Mouse (Mus musculus) stomach, embryonic 16.5 days (tissue): ENCODE measurements around the gene Xxylt1. TPM values are rescaled to one million over a fixed set of nuclear protein-coding genes. Genes with fewer than 3 reads are reported as not detected.

Experiments
- ATAC-seq: fragments of 200-750 bp; cut with Nextera tagmentation; 2 replicates; pipeline ENCODE4 v1.8.0; 2017; ENCODE audit warnings: moderate number of reproducible peaks, moderate TSS enrichment; ENCODE audit not compliant: insufficient read depth, low FRiP score
- H3K27ac ChIP-seq: fragments of 300-500 bp; sonication (generic); 2 replicates; pipeline ENCODE4 v1.5.1; 2014; ENCODE audit warnings: low read length
- H3K27me3 ChIP-seq: fragments of 300-500 bp; sonication (generic); 2 replicates; pipeline ENCODE4 v1.6.1; 2014; ENCODE audit warnings: low read length, control low read depth, mixed read lengths; ENCODE audit not compliant: control insufficient read depth, insufficient read depth
- H3K36me3 ChIP-seq: fragments of 300-500 bp; sonication (generic); 2 replicates; pipeline ENCODE4 v1.6.1; 2014; ENCODE audit warnings: low read length; ENCODE audit not compliant: control insufficient read depth, insufficient read depth
- H3K4me1 ChIP-seq: fragments of 300-500 bp; sonication (generic); 2 replicates; pipeline ENCODE4 v1.6.1; 2014; ENCODE audit warnings: low read length, control low read depth, mixed read lengths; ENCODE audit not compliant: control insufficient read depth, insufficient read depth
- H3K4me2 ChIP-seq: fragments of 300-500 bp; sonication (generic); 2 replicates; pipeline ENCODE4 v1.6.1; 2014; ENCODE audit warnings: low read depth, low read length, mixed read lengths
- H3K4me3 ChIP-seq: fragments of 300-500 bp; sonication (generic); replicated peaks from 2 replicates; pipeline ENCODE4 v1.5.1; 2014; ENCODE audit warnings: mild to moderate bottlenecking, low read length
- H3K9ac ChIP-seq: fragments of 300-500 bp; sonication (generic); 2 replicates; pipeline ENCODE4 v1.6.1; 2014; ENCODE audit warnings: low read length
- H3K9me3 ChIP-seq: fragments of 300-500 bp; sonication (generic); replicated peaks from 2 replicates; pipeline ENCODE4 v1.6.1; 2016; ENCODE audit warnings: low read length, control low read depth; ENCODE audit not compliant: control insufficient read depth
- WGBS: fragments of 180-500 bp; shearing (Covaris S2); extraction: QIAGEN DNeasy Blood & Tissue Kit; methylation state at CpG from one replicate; pipeline ENCODE4 v1.1.7; 2014; 5-methylcytosine and 5-hydroxymethylcytosine counted together
- polyA plus RNA-seq: library from polyadenylated mRNA; unstranded; fragments of >200 nt; fragmentation: Nextera tagmentation; extraction: Ambion mirVana; gene quantifications from 2 replicates; pipeline ENCODE4 v1.2.1, GENCODE M21; 2015

Gene Xxylt1
- polyA plus RNA-seq, 1 experiment from 2014 or later, result 5.5 TPM

GRCm38 (mm10) chr16:30956141-30956540, 125.1 kb downstream of the Xxylt1 start:
- no peak for ATAC-seq
- H3K27ac ChIP-seq, result no peak overlapping the region
- H3K36me3 ChIP-seq, result no peaks in the 10 kb centered on the region
- H3K4me2 ChIP-seq, result no peak overlapping the region
- H3K27me3 ChIP-seq, result no peaks in the 10 kb centered on the region
- 82% methylated on average over 8 of the region's 8 CpGs for WGBS
- H3K4me1 ChIP-seq, result peaks cover 22% of the 10 kb centered on the region
- H3K4me3 ChIP-seq, result no peak overlapping the region
- no peaks in the 10 kb centered on the region for H3K9me3 ChIP-seq
- no peak overlapping the region for H3K9ac ChIP-seq

DNA sequence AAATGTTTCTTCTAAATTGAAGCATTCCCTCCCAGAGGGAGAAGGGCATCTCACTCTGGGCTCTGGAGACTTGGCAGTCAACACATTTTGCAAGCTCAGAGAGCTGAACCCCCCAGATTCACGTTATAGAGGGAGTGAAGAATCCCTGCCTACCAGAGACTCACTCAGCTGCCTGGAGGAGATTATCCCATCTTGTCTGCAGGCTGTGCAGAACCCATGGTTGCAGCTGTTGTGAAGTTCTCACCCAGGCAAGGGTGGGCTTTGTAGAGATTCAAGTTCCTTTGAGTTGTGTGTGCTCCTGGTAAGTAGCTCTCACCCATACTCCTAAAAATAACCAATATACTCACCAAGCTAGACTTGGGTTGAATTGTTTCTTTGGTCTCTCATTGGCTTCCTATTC, 132.6 kb downstream of the Xxylt1 start:
- no peak for ATAC-seq
- H3K4me2 ChIP-seq, result no peak overlapping the region
- 63% methylated on average over 1 of the region's 1 CpGs for WGBS

GRCm38 (mm10) chr16:30948216-30948615, 133.0 kb downstream of the Xxylt1 start:
- Histone ChIP-seq H3K27me3 (no peaks in the 10 kb centered on the region), H3K9me3 (no peaks in the 10 kb centered on the region), H3K9ac (no peak overlapping the region), H3K36me3 (no peaks in the 10 kb centered on the region), H3K27ac (no peak overlapping the region), H3K4me3 (no peak overlapping the region), H3K4me1 (0 out of 2 replicates have a peak, but pooled peaks cover 4% of the 10 kb centered on the region), H3K4me2 (no peak overlapping the region)
- ATAC-seq, result no peak
- 86% methylated on average over 4 of the region's 4 CpGs for WGBS

More for the DNA sequence above, 132.6 kb downstream of the Xxylt1 start:
- Histone ChIP-seq H3K27ac (no peak overlapping the region), H3K4me1 (0 out of 2 replicates have a peak, but pooled peaks cover 4% of the 10 kb centered on the region), H3K27me3 (no peaks in the 10 kb centered on the region), H3K9me3 (no peaks in the 10 kb centered on the region), H3K4me3 (no peak overlapping the region), H3K36me3 (no peaks in the 10 kb centered on the region), H3K9ac (no peak overlapping the region)

DNA sequence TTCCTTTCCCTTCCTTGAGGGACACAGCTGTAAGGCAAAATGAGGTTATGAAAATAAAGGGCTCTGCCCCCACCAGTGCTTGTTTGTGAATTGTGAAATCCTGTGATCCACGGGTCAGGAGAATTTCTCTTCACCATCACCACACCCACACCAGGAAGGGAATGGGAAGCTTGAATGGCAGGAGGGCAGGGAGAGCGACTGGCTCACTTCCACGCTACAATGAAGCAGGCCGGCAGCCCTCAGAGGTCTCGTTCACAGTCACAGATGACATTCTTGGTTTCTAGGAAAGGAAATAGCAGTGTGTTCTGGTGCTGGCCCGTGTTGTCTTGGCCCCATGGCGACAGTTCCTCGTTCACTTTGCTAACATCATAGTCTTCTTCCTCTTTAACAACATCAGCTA, 136.3 kb downstream of the Xxylt1 start:
- H3K4me3 ChIP-seq, result no peak overlapping the region
- 51% methylated on average over 8 of the region's 8 CpGs for WGBS
- no peak overlapping the region for H3K27ac ChIP-seq

GRCm38 (mm10) chr16:30943919-30944318, 137.3 kb downstream of the Xxylt1 start:
- WGBS, result 74% methylated on average over 4 of the region's 4 CpGs
- H3K9me3 ChIP-seq, result no peaks in the 10 kb centered on the region
- ATAC-seq, result no peak
- no peak overlapping the region for H3K9ac ChIP-seq
- H3K27ac ChIP-seq, result no peak overlapping the region
- no peaks in the 10 kb centered on the region for H3K36me3 ChIP-seq
- H3K27me3 ChIP-seq, result no peaks in the 10 kb centered on the region
- 0 out of 2 replicates have a peak, but pooled peaks cover 4% of the 10 kb centered on the region for H3K4me1 ChIP-seq
- no peak overlapping the region for H3K4me2 ChIP-seq
- no peak overlapping the region for H3K4me3 ChIP-seq

More for the DNA sequence above, 136.3 kb downstream of the Xxylt1 start:
- no peaks in the 10 kb centered on the region for H3K27me3 ChIP-seq
- no peaks in the 10 kb centered on the region for H3K36me3 ChIP-seq
- no peak overlapping the region for H3K4me2 ChIP-seq
- no peak overlapping the region for H3K9ac ChIP-seq
- ATAC-seq, result no peak
- H3K4me1 ChIP-seq, result 0 out of 2 replicates have a peak, but pooled peaks cover 4% of the 10 kb centered on the region
- no peaks in the 10 kb centered on the region for H3K9me3 ChIP-seq

DNA sequence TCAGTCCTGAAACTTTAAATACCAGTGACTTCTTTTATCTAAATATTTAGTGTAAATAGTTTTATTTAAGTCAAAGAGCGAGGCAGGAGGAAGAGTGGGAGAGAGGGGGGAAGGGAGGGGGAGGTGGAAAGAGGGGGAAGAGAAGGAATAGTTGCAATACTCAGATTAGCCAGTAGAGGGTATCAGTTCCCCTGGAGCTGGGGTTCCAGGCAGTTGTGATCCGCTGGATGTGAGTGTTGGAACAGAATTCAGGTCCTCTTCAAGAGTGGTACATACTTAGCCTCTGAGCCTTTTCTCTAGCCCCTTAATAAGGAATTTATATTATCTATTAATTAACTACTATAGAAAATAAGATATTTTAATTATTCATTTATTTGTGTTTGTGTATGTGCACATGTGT, 140.5 kb downstream of the Xxylt1 start:
- Histone ChIP-seq H3K9ac (no peak overlapping the region), H3K36me3 (no peaks in the 10 kb centered on the region), H3K4me1 (0 out of 2 replicates have a peak, but pooled peaks cover 4% of the 10 kb centered on the region), H3K27me3 (no peaks in the 10 kb centered on the region), H3K27ac (no peak overlapping the region), H3K4me2 (no peak overlapping the region), H3K9me3 (no peaks in the 10 kb centered on the region), H3K4me3 (no peak overlapping the region)
- 78% methylated on average over 2 of the region's 2 CpGs for WGBS
- ATAC-seq, result no peak

GRCm38 (mm10) chr16:30939903-30940302, 141.3 kb downstream of the Xxylt1 start:
- Histone ChIP-seq H3K4me2 (no peak overlapping the region), H3K36me3 (no peaks in the 10 kb centered on the region), H3K9ac (no peak overlapping the region), H3K4me3 (no peak overlapping the region), H3K27ac (peak overlapping the region; percentile 14; the same call in 1 of the 2 replicates), H3K27me3 (no peaks in the 10 kb centered on the region), H3K4me1 (0 out of 2 replicates have a peak, but pooled peaks cover 5% of the 10 kb centered on the region), H3K9me3 (no peaks in the 10 kb centered on the region)
- ATAC-seq, result peak; percentile 38; the same call in 1 of the 2 replicates
- 23% methylated on average over 3 of the region's 3 CpGs for WGBS

DNA sequence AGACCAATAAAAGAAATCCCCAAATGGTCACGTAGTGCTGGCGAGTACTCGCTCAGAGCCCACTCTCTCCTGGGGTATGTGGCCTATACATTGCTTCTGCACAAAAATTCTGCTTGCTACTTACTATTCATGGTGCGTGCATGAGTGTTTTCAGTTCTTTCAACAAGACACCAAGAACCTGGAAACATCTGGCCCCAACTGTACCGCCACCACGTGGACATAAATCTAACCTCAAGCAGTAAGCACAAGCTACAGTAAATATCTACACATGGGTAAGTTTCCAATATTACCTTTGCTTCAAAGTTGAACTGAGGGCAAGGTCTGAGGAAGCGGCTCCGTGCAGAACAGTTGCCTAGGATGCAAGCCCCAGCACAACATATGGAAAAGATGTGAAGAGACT, 142.0 kb downstream of the Xxylt1 start:
- Histone ChIP-seq H3K9ac (no peak overlapping the region), H3K4me2 (no peak overlapping the region), H3K27ac (peak overlapping the region; percentile 14; the same call in 1 of the 2 replicates), H3K4me3 (no peak overlapping the region), H3K27me3 (no peaks in the 10 kb centered on the region), H3K4me1 (peaks cover 6% of the 10 kb centered on the region; the same call in 1 of the 2 replicates), H3K36me3 (no peaks in the 10 kb centered on the region), H3K9me3 (no peaks in the 10 kb centered on the region)
- no peak for ATAC-seq
- 77% methylated on average over 8 of the region's 8 CpGs for WGBS

DNA sequence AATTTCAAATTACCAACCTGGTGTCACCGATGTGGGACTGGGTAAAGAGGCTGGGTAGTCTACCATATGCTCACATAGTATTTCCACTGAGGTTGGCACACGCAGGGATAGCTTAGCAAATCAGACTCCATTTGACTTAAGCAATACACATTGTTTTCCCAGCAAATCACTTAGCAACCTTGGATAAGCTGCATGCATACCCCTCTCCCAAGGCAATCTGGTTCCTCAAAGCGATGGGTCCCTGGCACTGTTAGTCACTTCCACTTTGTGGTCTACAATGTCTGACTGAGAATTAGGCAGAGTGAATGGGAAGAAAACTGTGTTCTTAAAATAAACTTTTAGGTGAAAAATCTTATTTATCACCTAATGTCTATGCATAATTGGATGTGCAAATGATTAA, 142.6 kb downstream of the Xxylt1 start:
- no peak overlapping the region for H3K9ac ChIP-seq
- peaks cover 6% of the 10 kb centered on the region; the same call in 1 of the 2 replicates for H3K4me1 ChIP-seq
- H3K27ac ChIP-seq, result no peak overlapping the region
- no peak overlapping the region for H3K4me3 ChIP-seq
- ATAC-seq, result no peak
- H3K36me3 ChIP-seq, result no peaks in the 10 kb centered on the region
- H3K27me3 ChIP-seq, result no peaks in the 10 kb centered on the region
- H3K4me2 ChIP-seq, result no peak overlapping the region
- WGBS, result 90% methylated on average over 3 of the region's 3 CpGs
- no peaks in the 10 kb centered on the region for H3K9me3 ChIP-seq
